Mouse (Mus musculus): Measurements from ENCODE around the gene Hoxc13. TPM values are rescaled to one million over a fixed set of nuclear protein-coding genes. Genes with fewer than 3 reads are reported as not detected.

Gene Hoxc13
- polyA plus RNA-seq, 1 experiment, result not detected

DNA sequence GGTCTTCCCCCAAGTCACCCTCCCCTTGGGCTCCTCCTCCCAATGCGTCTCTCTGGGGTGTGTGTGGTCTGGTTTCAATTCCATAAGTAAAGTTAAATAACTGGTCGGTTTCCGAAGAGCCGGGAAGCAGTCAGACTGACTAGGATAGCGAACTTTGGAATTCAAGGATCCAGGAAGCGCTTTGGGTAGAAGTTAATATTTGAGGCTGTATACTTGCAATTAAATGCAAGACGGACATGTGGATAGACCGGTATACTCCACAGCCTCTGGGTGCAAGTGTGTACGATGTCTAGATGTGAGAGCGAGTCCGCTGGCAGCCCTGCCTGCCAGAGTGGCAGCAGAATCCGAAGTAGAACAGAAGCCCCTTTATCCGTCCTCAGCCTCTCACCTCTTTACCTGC lies 41.6 kb downstream of the Hoxc13 start:
- peaks cover 43% of the 10 kb centered on the region for H3K27me3 ChIP-seq (ENCODE audit: control insufficient read depth, insufficient read depth, low read length)
- H3K36me3 ChIP-seq (ENCODE audit: control insufficient read depth, insufficient read depth, low read length), result no peaks in the 10 kb centered on the region
- no peak overlapping the region for H3K27ac ChIP-seq (ENCODE audit: insufficient read depth, low read length)
- TF ChIP-seq CTCF (IDR thresholded peaks at IDR 0.05; ENCODE audit: extremely low read depth, insufficient read depth, insufficient read length, insufficient replicate concordance) (no peak), POLR2A (IDR thresholded peaks at IDR 0.05; ENCODE audit: low read depth, low read length) (no peak)
- peaks cover 2% of the 10 kb centered on the region; the same call in 1 of the 2 replicates for H3K4me1 ChIP-seq (ENCODE audit: control insufficient read depth, insufficient read depth, insufficient read length)
- H3K4me3 ChIP-seq (ENCODE audit: extremely low read depth, insufficient read depth, insufficient read length), result no peak overlapping the region
- DNase-seq (ENCODE audit: low read depth in 1 of 2, low spot score in 2 of 2), result no peak
- WGBS, result 12% methylated on average over 13 of the region's 13 CpGs

DNA sequence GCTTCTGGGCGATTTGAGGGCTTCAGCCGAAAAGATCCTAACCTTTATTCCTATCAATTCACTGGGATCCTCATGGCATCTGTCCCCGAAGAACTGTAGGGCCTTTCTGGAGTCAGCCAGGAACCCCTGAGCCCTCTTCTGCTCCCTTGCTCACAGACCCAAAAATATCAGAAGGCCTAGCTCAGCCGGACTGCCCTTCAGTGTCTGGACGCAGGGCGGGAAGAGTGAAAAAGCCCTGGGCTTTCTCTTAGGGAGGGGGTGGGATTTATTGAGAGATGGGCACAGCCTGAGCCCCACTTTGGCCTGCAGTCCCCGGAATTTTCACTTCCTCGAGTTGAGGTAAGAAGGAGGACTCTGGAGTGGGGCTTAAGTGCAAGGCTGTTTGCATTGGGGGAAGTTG lies 42.4 kb downstream of the Hoxc13 start:
- Histone ChIP-seq H3K36me3 (ENCODE audit: control insufficient read depth, insufficient read depth, low read length) (no peaks in the 10 kb centered on the region), H3K4me3 (ENCODE audit: extremely low read depth, insufficient read depth, insufficient read length) (no peak overlapping the region), H3K27me3 (ENCODE audit: control insufficient read depth, insufficient read depth, low read length) (peaks cover 48% of the 10 kb centered on the region), H3K4me1 (ENCODE audit: control insufficient read depth, insufficient read depth, insufficient read length) (peaks cover 2% of the 10 kb centered on the region; the same call in 1 of the 2 replicates), H3K27ac (ENCODE audit: insufficient read depth, low read length) (no peak overlapping the region)
- TF ChIP-seq CTCF (IDR thresholded peaks at IDR 0.05; ENCODE audit: extremely low read depth, insufficient read depth, insufficient read length, insufficient replicate concordance) (no peak), POLR2A (IDR thresholded peaks at IDR 0.05; ENCODE audit: low read depth, low read length) (no peak)
- 16% methylated on average over 8 of the region's 8 CpGs for WGBS
- no peak for DNase-seq (ENCODE audit: low read depth in 1 of 2, low spot score in 2 of 2)

DNA sequence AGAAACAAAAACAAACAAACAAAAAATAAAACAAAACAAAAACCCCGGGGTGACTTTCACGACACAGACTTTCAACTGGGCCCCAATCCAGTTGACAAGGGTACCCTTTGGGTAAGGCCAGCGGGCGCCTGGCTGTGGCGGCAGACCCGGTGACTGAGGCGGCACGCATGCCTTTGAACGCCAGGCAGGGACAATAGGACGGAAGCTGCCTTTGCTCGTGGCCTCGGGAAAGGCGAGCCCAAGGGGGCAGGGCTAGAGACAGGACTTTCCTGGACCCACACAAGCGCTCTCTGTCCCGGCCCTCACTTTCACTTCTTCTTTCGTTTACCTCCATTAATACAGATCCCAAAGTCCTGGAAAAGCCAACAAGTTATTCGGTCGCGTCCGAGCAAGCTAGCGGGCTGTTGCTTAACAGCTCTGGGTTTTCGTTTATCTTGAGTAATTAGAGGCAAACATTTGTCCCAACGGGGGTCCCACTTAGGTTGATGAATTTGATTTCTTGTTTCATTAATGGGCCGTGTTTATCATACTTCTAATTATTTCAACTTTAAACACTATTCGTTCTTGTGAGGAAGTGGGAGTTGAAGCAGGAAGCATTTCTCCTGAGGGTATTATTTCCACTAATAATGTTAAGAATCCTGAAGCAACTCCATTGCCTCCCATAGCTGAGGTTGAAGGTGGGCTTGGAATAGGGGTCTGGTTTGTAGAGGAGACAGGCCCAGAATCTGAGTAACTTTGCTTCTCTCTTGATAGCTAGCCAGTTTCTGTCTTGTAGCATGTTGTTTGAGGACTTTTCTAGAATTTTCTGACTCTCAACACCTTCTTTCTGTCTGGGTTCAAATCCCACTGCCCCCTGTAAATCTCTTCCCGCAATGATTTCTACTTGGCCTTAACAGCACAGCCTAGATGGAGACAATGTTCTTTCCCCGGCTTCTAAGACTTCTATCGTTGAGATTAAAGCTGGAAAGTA lies 43.1 kb downstream of the Hoxc13 start:
- H3K4me1 ChIP-seq (ENCODE audit: control insufficient read depth, insufficient read depth, insufficient read length), result peaks cover 2% of the 10 kb centered on the region; the same call in 1 of the 2 replicates
- 5% methylated on average over 28 of the region's 28 CpGs for WGBS
- peaks cover 50% of the 10 kb centered on the region for H3K27me3 ChIP-seq (ENCODE audit: control insufficient read depth, insufficient read depth, low read length)
- TF ChIP-seq CTCF (IDR thresholded peaks at IDR 0.05; ENCODE audit: extremely low read depth, insufficient read depth, insufficient read length, insufficient replicate concordance) (no peak), POLR2A (IDR thresholded peaks at IDR 0.05; ENCODE audit: low read depth, low read length) (no peak)
- DNase-seq (ENCODE audit: low read depth in 1 of 2, low spot score in 2 of 2), result no peak
- no peak overlapping the region for H3K4me3 ChIP-seq (ENCODE audit: extremely low read depth, insufficient read depth, insufficient read length)
- no peaks in the 10 kb centered on the region for H3K36me3 ChIP-seq (ENCODE audit: control insufficient read depth, insufficient read depth, low read length)
- no peak overlapping the region for H3K27ac ChIP-seq (ENCODE audit: insufficient read depth, low read length)

DNA sequence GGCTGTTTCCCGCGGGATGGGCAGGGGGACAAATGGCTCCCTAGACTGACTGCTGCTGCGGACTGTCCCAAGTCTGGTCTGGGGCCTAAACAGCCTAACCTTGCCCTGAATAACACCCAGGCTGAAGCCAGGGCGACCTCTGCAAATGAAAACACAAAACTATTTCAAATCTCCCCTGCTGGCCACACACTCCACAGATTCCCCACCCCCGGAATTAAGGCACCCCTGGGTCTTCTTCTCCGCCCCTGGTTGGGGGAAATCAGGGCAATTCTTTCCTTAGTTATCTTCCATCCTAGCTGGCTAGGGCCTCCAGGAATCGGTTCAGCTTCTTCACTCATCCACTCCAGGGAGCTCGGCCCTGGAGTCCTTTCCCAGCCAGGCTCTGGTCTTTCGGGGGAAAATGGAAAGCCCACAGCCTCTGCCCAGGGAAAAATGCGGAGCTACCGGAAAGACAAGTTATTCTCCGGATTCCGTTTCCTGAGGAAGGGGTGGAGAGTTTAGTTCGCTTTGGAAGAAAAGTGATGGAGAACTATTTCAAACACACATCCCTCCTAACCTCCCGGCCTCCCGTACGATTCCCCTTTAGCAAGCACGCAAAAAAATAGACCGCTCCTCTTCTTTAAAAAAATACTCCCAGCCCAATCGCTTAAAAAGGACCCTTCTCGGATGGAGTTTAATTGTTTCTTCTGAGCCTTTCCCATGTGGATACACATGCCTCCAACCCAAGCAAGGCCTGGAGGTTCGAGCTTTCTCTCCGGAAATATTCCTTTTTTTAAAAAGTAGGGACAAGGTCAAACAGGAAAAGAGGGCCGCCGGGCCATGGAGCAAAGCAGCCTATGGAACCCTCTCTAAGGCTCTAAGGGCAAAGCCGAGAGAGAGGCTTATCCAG lies 44.3 kb downstream of the Hoxc13 start:
- H3K27ac ChIP-seq (ENCODE audit: insufficient read depth, low read length), result no peak overlapping the region

DNA sequence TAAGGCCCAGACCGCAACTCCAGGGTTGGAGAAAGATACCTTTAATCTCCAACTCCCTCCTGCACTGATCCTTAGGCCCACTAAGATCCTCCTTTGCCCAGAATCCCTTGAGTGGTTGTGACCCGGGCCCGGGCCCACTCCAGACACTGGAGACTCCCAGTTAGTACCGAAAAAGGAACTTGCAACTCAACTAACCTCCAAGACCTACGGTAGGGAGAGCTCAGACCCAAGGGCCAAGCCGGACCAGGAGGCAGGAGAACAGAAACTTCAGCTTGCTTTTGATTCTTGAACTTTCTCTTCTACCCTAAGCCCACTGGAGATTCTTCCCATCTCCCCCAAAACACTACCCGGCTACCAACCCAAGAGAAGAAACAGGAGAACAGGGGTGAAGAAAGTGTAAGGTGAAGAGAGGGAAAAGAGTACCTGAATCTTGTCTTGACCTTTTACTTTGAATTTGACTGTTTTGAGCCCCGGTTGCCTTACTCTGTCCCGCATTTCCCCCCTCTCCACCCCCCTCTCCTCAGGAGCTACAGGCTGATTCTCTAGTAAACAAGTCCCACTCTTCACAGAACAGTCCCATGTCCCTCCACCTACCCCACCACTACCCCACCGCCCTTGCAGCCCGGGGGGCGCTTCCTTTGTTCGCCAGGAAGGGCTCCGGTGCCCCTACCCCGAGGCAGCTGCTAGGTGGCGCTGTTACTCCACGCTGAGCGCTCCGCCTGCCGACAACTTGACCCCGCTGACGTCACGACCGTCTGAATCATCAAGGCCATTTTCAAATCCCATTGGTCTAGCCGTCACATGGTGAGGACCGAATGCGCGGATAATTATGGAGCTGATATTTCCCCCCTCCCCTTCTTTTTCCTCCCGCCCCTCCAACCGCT lies 45.2 kb downstream of the Hoxc13 start:
- DNase-seq (ENCODE audit: low read depth in 1 of 2, low spot score in 2 of 2), result peak; percentile 34 to 48
- no peak overlapping the region for H3K27ac ChIP-seq (ENCODE audit: insufficient read depth, low read length)
- H3K4me3 ChIP-seq (ENCODE audit: extremely low read depth, insufficient read depth, insufficient read length), result no peak overlapping the region
- WGBS, result 7% methylated on average over 30 of the region's 30 CpGs
- TF ChIP-seq CTCF (IDR thresholded peaks at IDR 0.05; ENCODE audit: extremely low read depth, insufficient read depth, insufficient read length, insufficient replicate concordance), result peak; percentile 58; the same call in 1 of the 2 replicates
- TF ChIP-seq POLR2A (IDR thresholded peaks at IDR 0.05; ENCODE audit: low read depth, low read length), result no peak
- peaks cover 48% of the 10 kb centered on the region for H3K27me3 ChIP-seq (ENCODE audit: control insufficient read depth, insufficient read depth, low read length)
- no peaks in the 10 kb centered on the region for H3K36me3 ChIP-seq (ENCODE audit: control insufficient read depth, insufficient read depth, low read length)
- H3K4me1 ChIP-seq (ENCODE audit: control insufficient read depth, insufficient read depth, insufficient read length), result peaks cover 2% of the 10 kb centered on the region; the same call in 1 of the 2 replicates

More for the DNA sequence above, 44.3 kb downstream of the Hoxc13 start:
- TF ChIP-seq POLR2A (IDR thresholded peaks at IDR 0.05; ENCODE audit: low read depth, low read length), result no peak
- Histone ChIP-seq H3K4me3 (ENCODE audit: extremely low read depth, insufficient read depth, insufficient read length) (no peak overlapping the region), H3K4me1 (ENCODE audit: control insufficient read depth, insufficient read depth, insufficient read length) (peaks cover 2% of the 10 kb centered on the region; the same call in 1 of the 2 replicates), H3K36me3 (ENCODE audit: control insufficient read depth, insufficient read depth, low read length) (no peaks in the 10 kb centered on the region), H3K27me3 (ENCODE audit: control insufficient read depth, insufficient read depth, low read length) (peaks cover 47% of the 10 kb centered on the region)
- 16% methylated on average over 26 of the region's 26 CpGs for WGBS
- DNase-seq (ENCODE audit: low read depth in 1 of 2, low spot score in 2 of 2), result no peak

DNA sequence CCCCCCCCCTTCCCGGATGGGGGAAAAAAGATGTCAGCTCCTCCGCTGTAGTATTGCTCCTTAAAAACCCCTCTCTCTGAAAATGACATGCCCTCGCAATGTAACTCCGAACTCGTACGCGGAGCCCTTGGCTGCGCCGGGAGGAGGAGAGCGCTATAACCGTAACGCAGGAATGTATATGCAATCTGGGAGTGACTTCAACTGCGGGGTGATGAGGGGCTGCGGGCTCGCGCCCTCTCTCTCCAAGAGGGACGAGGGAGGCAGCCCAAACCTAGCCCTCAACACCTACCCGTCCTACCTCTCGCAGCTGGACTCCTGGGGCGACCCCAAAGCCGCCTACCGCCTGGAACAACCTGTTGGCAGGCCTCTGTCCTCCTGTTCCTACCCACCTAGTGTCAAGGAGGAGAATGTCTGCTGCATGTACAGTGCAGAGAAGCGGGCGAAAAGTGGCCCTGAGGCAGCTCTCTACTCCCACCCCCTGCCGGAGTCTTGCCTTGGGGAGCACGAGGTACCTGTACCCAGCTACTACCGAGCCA lies 45.9 kb downstream of the Hoxc13 start, which contains the start of gene Hoxc10:
Gene Hoxc10, plus strand, starts transcription at position 21 of the 536 bp plus-strand sequence.
- H3K27me3 ChIP-seq (ENCODE audit: control insufficient read depth, insufficient read depth, low read length), result peaks cover 42% of the 10 kb centered on the region
- H3K27ac ChIP-seq (ENCODE audit: insufficient read depth, low read length), result no peak within 1 kb of the TSS
- no peaks in the 10 kb centered on the region for H3K36me3 ChIP-seq (ENCODE audit: control insufficient read depth, insufficient read depth, low read length)
- H3K4me1 ChIP-seq (ENCODE audit: control insufficient read depth, insufficient read depth, insufficient read length), result peaks cover 2% of the 10 kb centered on the region; the same call in 1 of the 2 replicates
- TF ChIP-seq POLR2A (IDR thresholded peaks at IDR 0.05; ENCODE audit: low read depth, low read length) (no peak), CTCF (IDR thresholded peaks at IDR 0.05; ENCODE audit: extremely low read depth, insufficient read depth, insufficient read length, insufficient replicate concordance) (no peak)
- no peak for DNase-seq (ENCODE audit: low read depth in 1 of 2, low spot score in 2 of 2)
- WGBS, result 7% methylated on average over 27 of the region's 27 CpGs
- no peak within 1 kb of the TSS for H3K4me3 ChIP-seq (ENCODE audit: extremely low read depth, insufficient read depth, insufficient read length)

Data from spleen, adult 2 months (tissue).